In genomic region chrX:8205551-8205950, GRCm38 (mm10) we compare ENCODE assay signal across 1 mouse cellular context.
TF ChIP-seq lines count a peak whose summit lies in the region.

No protein-coding gene starts in this region.

TF ChIP-seq in MEL, 35 proteins besides CTCF, POLR2A, EP300 and RAD21 (continued from another document):
- TF ChIP-seq HCFC1 (IDR thresholded peaks at IDR 0.05; ENCODE audit: low read depth, low read length) (no peak), ETS1 (IDR thresholded peaks at IDR 0.05; ENCODE audit: low read depth, low read length) (no peak), UBTF (IDR thresholded peaks at IDR 0.05; ENCODE audit: borderline replicate concordance, insufficient read depth, low read depth, low read length) (no peak), TBP (IDR thresholded peaks at IDR 0.05; ENCODE audit: low read depth, low read length) (no peak), E2F4 (IDR thresholded peaks at IDR 0.05; ENCODE audit: borderline replicate concordance, low read depth, low read length) (no peak), TAL1 (IDR thresholded peaks at IDR 0.05; ENCODE audit: low read length) (no peak), USF1 (IDR thresholded peaks at IDR 0.05; ENCODE audit: low read depth, low read length) (no peak), JUND (IDR thresholded peaks at IDR 0.05; ENCODE audit: low read depth, low read length) (no peak), MAZ (IDR thresholded peaks at IDR 0.05; ENCODE audit: low read depth, low read length) (no peak)
